9 mouse cellular contexts compared by ENCODE assay signal in the genomic region with DNA sequence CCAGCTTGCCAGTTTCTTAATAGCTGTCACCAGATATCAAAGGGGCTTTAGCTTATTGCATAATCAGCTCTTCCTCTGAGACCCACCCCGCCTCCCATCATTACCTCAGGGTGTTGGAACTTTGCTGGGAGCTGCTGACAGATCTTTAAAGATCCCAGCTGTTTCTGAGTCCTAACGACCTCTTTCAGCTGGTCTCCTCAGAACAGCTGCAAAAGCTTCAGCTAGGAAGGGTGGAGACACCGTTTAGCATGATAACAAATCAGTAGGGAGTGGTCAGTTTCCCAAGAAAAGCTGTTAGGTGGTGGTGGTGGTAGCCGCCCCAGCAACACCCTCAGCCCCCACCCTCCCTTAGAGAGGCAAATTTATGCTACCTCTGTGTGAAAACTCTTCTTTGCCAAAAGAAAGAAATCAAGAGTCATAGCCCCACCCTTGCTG.
DNase-seq lines count a peak whose midpoint lies in the region; ATAC-seq and TF ChIP-seq lines count a peak whose summit lies in the region.
"Had no signal": no experiment of that assay in that cellular context is flagged by ENCODE, and none has a peak within 500 bp of the region (broad histone marks: within the 10 kb centered on the region; RNA-seq: fewer than 3 reads in every experiment).

No protein-coding gene starts in this region.

- no peak for TF ChIP-seq POLR2A in cerebellum, adult 2 months (IDR thresholded peaks at IDR 0.05; ENCODE audit: borderline replicate concordance, insufficient read depth, low read length)

- peaks cover 2% of the 10 kb centered on the region; the same call in 1 of the 2 replicates for H3K4me1 ChIP-seq in embryonic facial prominence, embryonic 11.5 days (ENCODE audit: control insufficient read depth, insufficient read depth, low read length)
- 0 out of 2 replicates have a peak, but pooled peaks cover 3% of the 10 kb centered on the region for H3K4me1 ChIP-seq in embryonic facial prominence, embryonic 10.5 days
- H3K4me1 ChIP-seq in embryonic facial prominence, embryonic 14.5 days (ENCODE audit: control insufficient read depth, insufficient read depth, low read length) = peaks cover 4% of the 10 kb centered on the region; the same call in 1 of the 2 replicates
- peaks cover 4% of the 10 kb centered on the region; the same call in 1 of the 2 replicates for H3K4me1 ChIP-seq in intestine, embryonic 15.5 days (replicated peaks)
- H3K4me1 ChIP-seq in cerebellum, adult 2 months (ENCODE audit: control insufficient read depth, insufficient read depth, low read length) = no peaks in the 10 kb centered on the region
- H3K4me1 ChIP-seq in hindbrain, embryonic 14.5 days (replicated peaks; ENCODE audit: control insufficient read depth, insufficient read depth, low read length) = no peaks in the 10 kb centered on the region
- H3K4me1 ChIP-seq: embryonic facial prominence, embryonic 15.5 days had no signal

- peak; percentile 7 for DNase-seq in embryonic facial prominence, embryonic 11.5 days (ENCODE audit: low spot score)
- no peak for DNase-seq in embryonic facial prominence, embryonic 10.5 days (ENCODE audit: low spot score)
- DNase-seq in embryonic facial prominence, embryonic 14.5 days (ENCODE audit: low spot score) = peak; percentile 85
- DNase-seq in cerebellum, adult 2 months = no peak
- no peak for DNase-seq in right cerebral cortex, postnatal 14 days
- no peak for DNase-seq in hindbrain, embryonic 14.5 days (ENCODE audit: low spot score)

- no peaks in the 10 kb centered on the region for H3K9me3 ChIP-seq in embryonic facial prominence, embryonic 11.5 days (replicated peaks; ENCODE audit: control insufficient read depth, low read length)
- no peaks in the 10 kb centered on the region for H3K9me3 ChIP-seq in embryonic facial prominence, embryonic 10.5 days
- no peaks in the 10 kb centered on the region for H3K9me3 ChIP-seq in embryonic facial prominence, embryonic 14.5 days (ENCODE audit: control insufficient read depth, low read length)
- H3K9me3 ChIP-seq in intestine, embryonic 15.5 days = no peaks in the 10 kb centered on the region
- no peaks in the 10 kb centered on the region for H3K9me3 ChIP-seq in hindbrain, embryonic 14.5 days (ENCODE audit: control insufficient read depth, low read length)
- H3K9me3 ChIP-seq: embryonic facial prominence, embryonic 15.5 days had no signal

- WGBS in embryonic facial prominence, embryonic 11.5 days = 17% methylated on average over 4 of the region's 4 CpGs
- 13% methylated on average over 4 of the region's 4 CpGs for WGBS in embryonic facial prominence, embryonic 10.5 days
- WGBS in embryonic facial prominence, embryonic 14.5 days = 8% methylated on average over 4 of the region's 4 CpGs
- WGBS in intestine, embryonic 15.5 days = 6% methylated on average over 4 of the region's 4 CpGs
- WGBS in cerebellum, adult 2 months = 13% methylated on average over 4 of the region's 4 CpGs
- WGBS in hindbrain, embryonic 14.5 days = 9% methylated on average over 4 of the region's 4 CpGs

- no peak overlapping the region for H3K4me3 ChIP-seq in embryonic facial prominence, embryonic 11.5 days (ENCODE audit: low read depth, low read length)
- H3K4me3 ChIP-seq in embryonic facial prominence, embryonic 10.5 days = no peak overlapping the region
- H3K4me3 ChIP-seq in embryonic facial prominence, embryonic 14.5 days (ENCODE audit: low read depth, low read length) = no peak overlapping the region
- H3K4me3 ChIP-seq in intestine, embryonic 15.5 days (replicated peaks) = no peak overlapping the region
- no peak overlapping the region for H3K4me3 ChIP-seq in cerebellum, adult 2 months (replicated peaks; ENCODE audit: insufficient read depth, low read depth, low read length)
- H3K4me3 ChIP-seq in hindbrain, embryonic 14.5 days (replicated peaks; ENCODE audit: low read length) = no peak overlapping the region
- H3K4me3 ChIP-seq: embryonic facial prominence, embryonic 15.5 days had no signal

- H3K36me3 ChIP-seq in embryonic facial prominence, embryonic 11.5 days (replicated peaks; ENCODE audit: control insufficient read depth, insufficient read depth, low read depth, low read length) = no peaks in the 10 kb centered on the region
- H3K36me3 ChIP-seq in embryonic facial prominence, embryonic 10.5 days (replicated peaks) = no peaks in the 10 kb centered on the region
- H3K36me3 ChIP-seq in embryonic facial prominence, embryonic 14.5 days (ENCODE audit: control insufficient read depth, insufficient read depth, low read length) = no peaks in the 10 kb centered on the region
- no peaks in the 10 kb centered on the region for H3K36me3 ChIP-seq in intestine, embryonic 15.5 days
- H3K36me3 ChIP-seq in hindbrain, embryonic 14.5 days (replicated peaks; ENCODE audit: control insufficient read depth, insufficient read depth) = no peaks in the 10 kb centered on the region
- H3K36me3 ChIP-seq: embryonic facial prominence, embryonic 15.5 days had no signal

- H3K4me2 ChIP-seq in embryonic facial prominence, embryonic 11.5 days (ENCODE audit: low read depth, low read length) = no peak overlapping the region
- no peak overlapping the region for H3K4me2 ChIP-seq in embryonic facial prominence, embryonic 14.5 days (ENCODE audit: low read depth, low read length)
- 0 out of 2 replicates have a peak overlapping the region, but pooled peaks have one; percentile 6 for H3K4me2 ChIP-seq in intestine, embryonic 15.5 days (replicated peaks)
- no peak overlapping the region for H3K4me2 ChIP-seq in hindbrain, embryonic 14.5 days (replicated peaks)
- H3K4me2 ChIP-seq: embryonic facial prominence, embryonic 15.5 days had no signal

- no peak overlapping the region for H3K9ac ChIP-seq in embryonic facial prominence, embryonic 11.5 days (replicated peaks; ENCODE audit: low read length)
- H3K9ac ChIP-seq in embryonic facial prominence, embryonic 14.5 days (ENCODE audit: low read depth, low read length) = no peak overlapping the region
- H3K9ac ChIP-seq in intestine, embryonic 15.5 days = no peak overlapping the region
- H3K9ac ChIP-seq in hindbrain, embryonic 14.5 days = no peak overlapping the region
- H3K9ac ChIP-seq: embryonic facial prominence, embryonic 15.5 days had no signal

- H3K27ac ChIP-seq in embryonic facial prominence, embryonic 11.5 days (replicated peaks; ENCODE audit: low read depth, low read length) = no peak overlapping the region
- no peak overlapping the region for H3K27ac ChIP-seq in embryonic facial prominence, embryonic 10.5 days (replicated peaks)
- no peak overlapping the region for H3K27ac ChIP-seq in embryonic facial prominence, embryonic 14.5 days (replicated peaks; ENCODE audit: low read depth, low read length)
- H3K27ac ChIP-seq in intestine, embryonic 15.5 days = no peak overlapping the region
- H3K27ac ChIP-seq in cerebellum, adult 2 months (ENCODE audit: insufficient read depth, low read length) = no peak overlapping the region
- H3K27ac ChIP-seq in hindbrain, embryonic 14.5 days = no peak overlapping the region
- H3K27ac ChIP-seq: embryonic facial prominence, embryonic 15.5 days had no signal

- no peak for TF ChIP-seq CTCF in cerebellum, adult 2 months (IDR thresholded peaks at IDR 0.05; ENCODE audit: borderline replicate concordance, insufficient read depth, low read depth, low read length)

- H3K27me3 ChIP-seq in embryonic facial prominence, embryonic 11.5 days (ENCODE audit: control insufficient read depth, insufficient read depth, low read length) = no peaks in the 10 kb centered on the region
- no peaks in the 10 kb centered on the region for H3K27me3 ChIP-seq in embryonic facial prominence, embryonic 10.5 days (replicated peaks; ENCODE audit: low read depth, poor library complexity, severe bottlenecking)
- H3K27me3 ChIP-seq in embryonic facial prominence, embryonic 14.5 days (replicated peaks; ENCODE audit: control insufficient read depth, insufficient read depth, low read length) = no peaks in the 10 kb centered on the region
- no peaks in the 10 kb centered on the region for H3K27me3 ChIP-seq in intestine, embryonic 15.5 days (replicated peaks)
- no peaks in the 10 kb centered on the region for H3K27me3 ChIP-seq in cerebellum, adult 2 months (ENCODE audit: control insufficient read depth, insufficient read depth, low read length)
- no peaks in the 10 kb centered on the region for H3K27me3 ChIP-seq in hindbrain, embryonic 14.5 days (ENCODE audit: control insufficient read depth, insufficient read depth, low read length)
- H3K27me3 ChIP-seq: embryonic facial prominence, embryonic 15.5 days had no signal

- ATAC-seq in embryonic facial prominence, embryonic 11.5 days (replicated peaks; ENCODE audit: insufficient number of reproducible peaks, low FRiP score, low TSS enrichment, low read depth) = no peak
- ATAC-seq in embryonic facial prominence, embryonic 14.5 days (ENCODE audit: low read depth) = peak; percentile 63; the same call in 1 of the 2 replicates
- peak; percentile 82 for ATAC-seq in intestine, embryonic 15.5 days
- ATAC-seq in megakaryocyte-erythroid progenitor cell, adult 5-6 weeks (replicated peaks; ENCODE audit: low FRiP score, low TSS enrichment, poor library complexity, severe bottlenecking) = 0 out of 2 replicates have a peak, but pooled peaks have one; percentile 26
- no peak for ATAC-seq in hindbrain, embryonic 14.5 days (ENCODE audit: low FRiP score)

Comparison
In these comparisons a context has a peak if more than half of its experiments do, and no peak if none do; other contexts are left out.
1. ATAC-seq: peak in embryonic facial prominence, embryonic 14.5 days (single experiment), intestine, embryonic 15.5 days (single experiment) and megakaryocyte-erythroid progenitor cell, adult 5-6 weeks (single experiment); none in embryonic facial prominence, embryonic 11.5 days (single experiment) and hindbrain, embryonic 14.5 days (single experiment).
2. DNase-seq: peak in embryonic facial prominence, embryonic 11.5 days (single experiment) and embryonic facial prominence, embryonic 14.5 days (single experiment); none in embryonic facial prominence, embryonic 10.5 days (single experiment), cerebellum, adult 2 months (0 of 2), right cerebral cortex, postnatal 14 days (single experiment) and hindbrain, embryonic 14.5 days (single experiment).